Mouse (Mus musculus): ENCODE data around the gene Fignl1. TPM values are rescaled to one million over a fixed set of nuclear protein-coding genes. Genes with fewer than 3 reads are reported as not detected.

Fignl1 gene
- total and polyA plus RNA-seq, 3 experiments, result 82.8 to 189 (median 98.5) TPM

GRCm38 (mm10) chr11:11766105-11766504 lies 42.7 kb downstream of the Fignl1 start:
- dilution Hi-C loops (cut with MboI; ENCODE audit: extremely low pct_ligation_motif_present, extremely low pct_unique_long_range_greater_than_20kb, low sequenced_read_pairs) (no loop called here), in situ Hi-C loops (cut with MboI; ENCODE audit: low pct_ligation_motif_present, low pct_unique_long_range_greater_than_20kb, low sequenced_read_pairs) (no loop called here)
- peak overlapping the region; percentile 62; the same call in 1 of the 2 replicates for H3K27ac ChIP-seq (ENCODE audit: insufficient read depth, low read depth)
- H3K9me3 ChIP-seq (replicated peaks; ENCODE audit: low read length), result peaks cover 1% of the 10 kb centered on the region
- H3K4me2 ChIP-seq (ENCODE audit: insufficient read depth, low read depth, poor library complexity, severe bottlenecking), result no peak overlapping the region; the same call in 1 of the 2 replicates
- no peak overlapping the region for H3K4me3 ChIP-seq (replicated peaks in 1 of 3; ENCODE audit: low read depth in 2 of 3, low read length in 2 of 3, poor library complexity in 1 of 3)
- H3K9ac ChIP-seq (ENCODE audit: insufficient read depth, low read depth), result no peak overlapping the region
- H3K79me2 ChIP-seq (replicated peaks; ENCODE audit: control insufficient read depth, extremely low read depth, insufficient read depth, poor library complexity, severe bottlenecking), result peaks cover 12% of the 10 kb centered on the region
- peaks cover 35 to 89% of the 10 kb centered on the region in 2 experiments for H3K4me1 ChIP-seq (ENCODE audit: control insufficient read depth in 1 of 2, insufficient read depth in 2 of 2)
- no peak for TF ChIP-seq RCOR1 (conservative IDR thresholded peaks at IDR 0.05; ENCODE audit: low read depth, low read length)
- no peak for TF ChIP-seq CTCF (conservative IDR thresholded peaks at IDR 0.05 in 1 of 2, IDR thresholded peaks at IDR 0.05 in 1 of 2; ENCODE audit: low read depth in 2 of 2, low read length in 2 of 2)
- peak; percentile 70 for TF ChIP-seq ETS1 (conservative IDR thresholded peaks at IDR 0.05; ENCODE audit: low read depth, low read length)
- TF ChIP-seq USF1 (IDR thresholded peaks at IDR 0.05; ENCODE audit: low read depth, low read length), result no peak
- TF ChIP-seq ZC3H11A (IDR thresholded peaks at IDR 0.05; ENCODE audit: low read depth, low read length), result no peak
- TF ChIP-seq BHLHE40 (IDR thresholded peaks at IDR 0.05; ENCODE audit: low read depth, low read length), result peak; percentile 68; the same call in 1 of the 2 replicates
- no peak for TF ChIP-seq GABPA (IDR thresholded peaks at IDR 0.05; ENCODE audit: insufficient replicate concordance, low read depth, low read length)
- no peak for TF ChIP-seq RAD21 (IDR thresholded peaks at IDR 0.05; ENCODE audit: low read depth, low read length)
- no peak for TF ChIP-seq MAX (IDR thresholded peaks at IDR 0.05; ENCODE audit: low read length)
- no peak for TF ChIP-seq E2F4 (IDR thresholded peaks at IDR 0.05; ENCODE audit: insufficient replicate concordance, low read depth, low read length)
- no peak for TF ChIP-seq SIN3A (IDR thresholded peaks at IDR 0.05; ENCODE audit: low read length)
- TF ChIP-seq JUND (conservative IDR thresholded peaks at IDR 0.05; ENCODE audit: low read depth, low read length), result no peak
- no peak for TF ChIP-seq SMC3 (IDR thresholded peaks at IDR 0.05; ENCODE audit: low read depth, low read length)
- TF ChIP-seq POLR2AphosphoS2 (IDR thresholded peaks at IDR 0.05; ENCODE audit: low read depth, low read length), result no peak
- no peak for TF ChIP-seq CHD2 (IDR thresholded peaks at IDR 0.05; ENCODE audit: low read length)
- TF ChIP-seq POLR2A (IDR thresholded peaks at IDR 0.05; ENCODE audit: low read depth, low read length), result peak; percentile 10; the same call in 1 of the 2 replicates
- no peak; the same call in 1 of the 2 replicates for TF ChIP-seq MXI1 (IDR thresholded peaks at IDR 0.05; ENCODE audit: low read depth, low read length)
- TF ChIP-seq KAT2A (IDR thresholded peaks at IDR 0.05; ENCODE audit: insufficient replicate concordance, low read length), result no peak
- no peak for TF ChIP-seq ZKSCAN1 (IDR thresholded peaks at IDR 0.05; ENCODE audit: borderline replicate concordance, low read depth, low read length)
- no peak for TF ChIP-seq ELF1 (IDR thresholded peaks at IDR 0.05; ENCODE audit: low read depth, low read length)
- TF ChIP-seq MEF2A (IDR thresholded peaks at IDR 0.05; ENCODE audit: borderline replicate concordance, low read depth, low read length), result 0 out of 2 replicates have a peak, but pooled peaks have one; percentile 36
- TF ChIP-seq CHD1 (IDR thresholded peaks at IDR 0.05; ENCODE audit: low read depth, low read length), result no peak
- no peak for TF ChIP-seq NRF1 (IDR thresholded peaks at IDR 0.05; ENCODE audit: low read depth, low read length)
- no peak for TF ChIP-seq TCF12 (IDR thresholded peaks at IDR 0.05; ENCODE audit: low read depth, low read length)
- TF ChIP-seq TBP (conservative IDR thresholded peaks at IDR 0.05; ENCODE audit: low read depth, low read length), result no peak
- TF ChIP-seq MAZ (IDR thresholded peaks at IDR 0.05; ENCODE audit: low read depth, low read length), result no peak
- TF ChIP-seq USF2 (conservative IDR thresholded peaks at IDR 0.05; ENCODE audit: low read depth, low read length), result no peak
- no peak; the same call in 1 of the 2 replicates for TF ChIP-seq MYC (IDR thresholded peaks at IDR 0.05; ENCODE audit: low read depth, low read length)
- TF ChIP-seq IRF4 (IDR thresholded peaks at IDR 0.05; ENCODE audit: low read depth, low read length), result peak; percentile 81
- TF ChIP-seq JUN (IDR thresholded peaks at IDR 0.05; ENCODE audit: insufficient read depth, low read depth, low read length), result no peak
- TF ChIP-seq HCFC1 (IDR thresholded peaks at IDR 0.05; ENCODE audit: low read depth, low read length), result no peak
- TF ChIP-seq EP300 (IDR thresholded peaks at IDR 0.05; ENCODE audit: low read length), result peak; percentile 88
- peak; percentile 95 for DNase-seq (ENCODE audit: extremely low read depth)
- H3K27me3 ChIP-seq (replicated peaks), result no peaks in the 10 kb centered on the region
- peaks cover 46 to 74% of the 10 kb centered on the region in 2 experiments for H3K36me3 ChIP-seq (replicated peaks in 1 of 2; ENCODE audit: control insufficient read depth in 1 of 2, insufficient read depth in 1 of 2, low read length in 1 of 2)
